Mouse (Mus musculus) myocyte (in vitro differentiated cells): ENCODE measurements at regions not wholly inside any gene's neighbourhood (a gene's known extent, or its start where the extent isn't known, plus 50 kb on each side); places are given as distances from the start of the nearest gene placed in this dataset.

ENCODE experiments used
- H3K27me3 ChIP-seq: one replicate; pipeline ENCODE4 v1.6.1; 2011; ENCODE audit not compliant: control insufficient read depth, insufficient read depth, insufficient read length
- H3K36me3 ChIP-seq: one replicate; pipeline ENCODE4 v1.6.1; 2011; ENCODE audit not compliant: control insufficient read depth, insufficient read depth
- H3K4me2 ChIP-seq: one replicate; pipeline ENCODE4 v1.6.1; 2011; ENCODE audit warnings: low read depth, control low read depth
- H3K4me3 ChIP-seq: one replicate; pipeline ENCODE4 v1.5.1; 2011; ENCODE audit warnings: mild to moderate bottlenecking, control low read depth, moderate library complexity
- H3K79me2 ChIP-seq: one replicate; pipeline ENCODE4 v1.6.1; 2011; ENCODE audit not compliant: control insufficient read depth, insufficient read depth
- H3ac ChIP-seq: one replicate; pipeline ENCODE4 v1.6.1; 2011; ENCODE audit not compliant: control insufficient read depth, insufficient read length
- CEBPB ChIP-seq: IDR thresholded peaks from 2 replicates; pipeline ENCODE4 v1.6.1; 2011; ENCODE audit warnings: mild to moderate bottlenecking, moderate library complexity; ENCODE audit not compliant: poor library complexity, insufficient read depth, severe bottlenecking
- E2F4 ChIP-seq: IDR thresholded peaks from one replicate; pipeline ENCODE4 v1.6.1; 2011; ENCODE audit warnings: mild to moderate bottlenecking, control low read depth, moderate library complexity; ENCODE audit not compliant: insufficient read depth
- MAX ChIP-seq: IDR thresholded peaks from one replicate; pipeline ENCODE4 v1.6.1; 2011; ENCODE audit warnings: low read depth, mild to moderate bottlenecking, control low read depth
- MYOD1 ChIP-seq, 3 experiments: IDR thresholded peaks; one replicate each; pipeline ENCODE4 v1.6.1; 2011; ENCODE audit warnings: control low read depth in 2 of 3, low read depth in 2 of 3, mild to moderate bottlenecking in 2 of 3, moderate library complexity in 1 of 3; ENCODE audit not compliant: insufficient read length in 2 of 3, control insufficient read depth in 1 of 3
- MYOG ChIP-seq, 3 experiments: IDR thresholded peaks; one replicate each; pipeline ENCODE4 v1.6.1; 2011; ENCODE audit warnings: control low read depth in 2 of 3, low read depth in 2 of 3, mild to moderate bottlenecking in 2 of 3; ENCODE audit not compliant: insufficient read length in 2 of 3, control insufficient read depth in 1 of 3, insufficient read depth in 1 of 3
- POLR2A ChIP-seq: IDR thresholded peaks from one replicate; pipeline ENCODE4 v1.6.1; 2011; ENCODE audit warnings: low read depth, mild to moderate bottlenecking, control low read depth, moderate library complexity; ENCODE audit not compliant: insufficient read length
- POLR2AphosphoS2 ChIP-seq: IDR thresholded peaks from one replicate; pipeline ENCODE4 v1.6.1; 2011; ENCODE audit warnings: low read depth, control low read depth; ENCODE audit not compliant: insufficient read length
- REST ChIP-seq: IDR thresholded peaks from one replicate; pipeline ENCODE4 v1.6.1; 2011; ENCODE audit warnings: mild to moderate bottlenecking, control low read depth, moderate library complexity; ENCODE audit not compliant: insufficient read depth, insufficient read length
- SRF ChIP-seq: IDR thresholded peaks from one replicate; pipeline ENCODE4 v1.6.1; 2011; ENCODE audit warnings: low read depth; ENCODE audit not compliant: control insufficient read depth, insufficient read length
- TCF12 ChIP-seq: IDR thresholded peaks from one replicate; pipeline ENCODE4 v1.6.1; 2011; ENCODE audit warnings: mild to moderate bottlenecking, control low read depth; ENCODE audit not compliant: poor library complexity, insufficient read depth, severe bottlenecking
- TCF3 ChIP-seq: IDR thresholded peaks from one replicate; pipeline ENCODE4 v1.6.1; 2011; ENCODE audit warnings: low read depth, control low read depth; ENCODE audit not compliant: insufficient read length
- USF1 ChIP-seq: IDR thresholded peaks from one replicate; pipeline ENCODE4 v1.6.1; 2011; ENCODE audit warnings: low read depth, mild to moderate bottlenecking, control low read depth, moderate library complexity

DNA sequence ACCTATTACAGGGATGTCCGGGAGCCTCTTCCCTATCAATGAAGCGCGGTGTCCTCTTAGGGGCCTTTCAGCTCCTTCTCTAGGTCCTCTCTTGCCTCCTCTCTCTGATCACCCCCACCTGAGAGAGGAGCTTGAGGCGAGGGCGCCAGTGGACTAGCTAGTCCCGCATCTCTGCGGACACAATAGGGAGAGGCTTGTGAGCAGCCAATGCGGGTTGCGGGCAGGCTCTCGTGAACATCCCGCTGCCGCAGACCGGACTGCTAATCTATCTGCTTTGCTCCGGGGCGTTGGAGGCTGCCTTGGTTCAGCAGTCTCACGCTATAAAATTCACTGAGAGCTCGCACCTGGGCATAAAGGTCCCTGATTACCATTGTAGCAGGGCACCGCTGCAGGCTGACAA, 279.3 kb upstream of the Robo1 start:
- Histone ChIP-seq H3K36me3 (no peaks in the 10 kb centered on the region), H3K79me2 (no peaks in the 10 kb centered on the region), H3ac (no peak overlapping the region), H3K27me3 (no peaks in the 10 kb centered on the region), H3K4me2 (no peak overlapping the region), H3K4me3 (no peak overlapping the region)
- TF ChIP-seq MYOD1 (IDR thresholded peaks at IDR 0.05; ENCODE audit: control insufficient read depth in 1 of 3, insufficient read length in 2 of 3, low read depth in 2 of 3) (no peak), TCF12 (no peak), MYOG (IDR thresholded peaks at IDR 0.05; ENCODE audit: control insufficient read depth in 1 of 3, insufficient read depth in 1 of 3, insufficient read length in 2 of 3, low read depth in 2 of 3) (no peak), POLR2AphosphoS2 (no peak), POLR2A (no peak), REST (no peak), E2F4 (no peak), CEBPB (no peak), MAX (no peak), TCF3 (no peak), SRF (no peak), USF1 (no peak)

GRCm38 (mm10) chr16:72029273-72029672, 278.8 kb upstream of the Robo1 start:
- no peak overlapping the region for H3K4me3 ChIP-seq
- no peaks in the 10 kb centered on the region for H3K79me2 ChIP-seq
- H3ac ChIP-seq: no peak overlapping the region
- no peak overlapping the region for H3K4me2 ChIP-seq
- H3K27me3 ChIP-seq: no peaks in the 10 kb centered on the region
- H3K36me3 ChIP-seq: no peaks in the 10 kb centered on the region
- TF ChIP-seq REST (no peak), E2F4 (no peak), POLR2AphosphoS2 (no peak), SRF (no peak), TCF3 (no peak), CEBPB (no peak), MAX (no peak), MYOG (IDR thresholded peaks at IDR 0.05; ENCODE audit: control insufficient read depth in 1 of 3, insufficient read depth in 1 of 3, insufficient read length in 2 of 3, low read depth in 2 of 3) (no peak), TCF12 (no peak), POLR2A (no peak), MYOD1 (IDR thresholded peaks at IDR 0.05; ENCODE audit: control insufficient read depth in 1 of 3, insufficient read length in 2 of 3, low read depth in 2 of 3) (no peak), USF1 (no peak)

DNA sequence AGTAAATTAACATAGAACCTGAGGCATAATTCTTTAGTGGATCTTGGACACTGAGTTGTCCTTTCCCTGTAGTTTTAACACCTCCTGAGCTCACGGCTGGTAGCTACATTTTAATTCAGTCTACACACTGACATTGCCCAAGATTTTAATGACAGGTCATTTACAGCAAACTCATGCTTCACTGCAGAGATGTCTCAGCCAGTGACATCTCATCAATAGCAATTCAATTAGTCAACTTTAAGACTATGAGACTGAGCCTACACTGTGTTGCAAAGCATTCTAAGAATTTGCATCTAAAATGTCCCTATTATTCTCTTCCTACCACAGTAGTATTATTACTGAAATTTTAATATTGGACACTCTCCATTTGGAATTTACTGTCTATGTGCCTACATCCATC, 239.9 kb upstream of the Robo1 start:
- no peak for TF ChIP-seq SRF
- no peak for TF ChIP-seq POLR2AphosphoS2
- TF ChIP-seq MAX: no peak
- no peak for TF ChIP-seq CEBPB
- no peak for TF ChIP-seq MYOD1 (IDR thresholded peaks at IDR 0.05; ENCODE audit: control insufficient read depth in 1 of 3, insufficient read length in 2 of 3, low read depth in 2 of 3)
- no peak for TF ChIP-seq TCF3
- Histone ChIP-seq H3K4me2 (no peak overlapping the region), H3ac (no peak overlapping the region), H3K4me3 (no peak overlapping the region), H3K79me2 (no peaks in the 10 kb centered on the region), H3K27me3 (no peaks in the 10 kb centered on the region), H3K36me3 (no peaks in the 10 kb centered on the region)

DNA sequence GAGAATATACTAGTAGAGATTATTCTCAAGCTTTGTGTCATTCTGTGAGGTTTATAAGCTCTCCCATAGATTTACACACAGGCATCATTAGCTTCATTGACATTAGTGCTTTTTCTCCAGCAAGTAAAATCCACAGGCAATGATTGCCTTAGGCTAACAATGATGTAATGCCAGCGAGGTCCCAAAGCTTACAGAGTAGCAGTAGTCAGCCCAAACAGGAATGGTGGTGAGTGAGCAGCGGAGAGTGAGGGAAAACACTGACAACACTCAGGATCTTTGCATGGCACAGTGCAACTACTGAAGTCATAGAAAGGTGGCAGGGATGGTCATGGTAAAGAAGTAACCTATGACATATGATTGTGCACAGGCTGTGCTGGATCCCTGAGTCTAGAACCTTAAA, 238.5 kb upstream of the Robo1 start:
- no peak overlapping the region for H3K4me3 ChIP-seq
- no peak overlapping the region for H3ac ChIP-seq
- H3K36me3 ChIP-seq: no peaks in the 10 kb centered on the region
- no peak overlapping the region for H3K4me2 ChIP-seq
- H3K27me3 ChIP-seq: no peaks in the 10 kb centered on the region
- TF ChIP-seq POLR2AphosphoS2: no peak
- no peak for TF ChIP-seq MYOG (IDR thresholded peaks at IDR 0.05; ENCODE audit: control insufficient read depth in 1 of 3, insufficient read depth in 1 of 3, insufficient read length in 2 of 3, low read depth in 2 of 3)
- no peak for TF ChIP-seq TCF3
- no peak for TF ChIP-seq REST
- TF ChIP-seq POLR2A: no peak
- TF ChIP-seq MAX: no peak
- TF ChIP-seq USF1: no peak
- no peak for TF ChIP-seq CEBPB
- TF ChIP-seq E2F4: no peak
- no peak for TF ChIP-seq MYOD1 (IDR thresholded peaks at IDR 0.05; ENCODE audit: control insufficient read depth in 1 of 3, insufficient read length in 2 of 3, low read depth in 2 of 3)
- TF ChIP-seq TCF12: no peak
- no peak for TF ChIP-seq SRF
- H3K79me2 ChIP-seq: no peaks in the 10 kb centered on the region

DNA sequence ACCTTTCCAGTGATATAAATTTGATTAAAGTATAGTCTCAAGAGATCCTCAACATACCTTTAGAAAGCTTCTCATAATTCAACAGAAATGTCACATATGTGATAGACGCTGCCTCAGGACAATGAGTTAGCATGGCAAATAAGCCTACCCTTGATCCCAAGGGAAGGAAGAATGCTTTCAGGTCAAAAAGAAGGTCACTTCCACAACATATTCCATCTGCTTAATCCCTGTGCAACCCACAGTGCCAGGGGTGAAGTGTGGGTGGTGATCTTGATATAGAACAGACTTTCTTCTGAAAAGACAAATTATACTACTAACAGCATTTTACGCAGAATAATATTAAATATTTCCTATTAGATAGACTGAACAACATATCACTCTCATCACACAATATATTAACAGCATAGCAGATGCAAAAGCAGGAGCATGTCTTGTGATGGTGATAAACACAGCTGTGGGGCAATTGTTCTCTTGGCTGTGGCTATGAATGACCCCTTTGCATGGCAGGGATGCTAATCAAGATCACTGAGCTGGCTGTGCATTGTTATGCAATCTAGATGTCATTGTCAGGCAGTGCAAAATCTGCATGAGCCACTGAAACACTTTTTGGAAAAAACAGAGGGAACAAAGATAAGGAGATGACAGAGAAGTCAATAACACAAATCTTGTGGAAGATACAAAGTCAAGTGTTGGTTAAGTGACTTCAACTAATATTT, 236.2 kb upstream of the Robo1 start:
- no peak overlapping the region for H3K4me2 ChIP-seq
- H3K79me2 ChIP-seq: no peaks in the 10 kb centered on the region
- TF ChIP-seq CEBPB: no peak
- no peak for TF ChIP-seq SRF
- no peak for TF ChIP-seq MAX
- no peak for TF ChIP-seq POLR2A
- H3K27me3 ChIP-seq: no peaks in the 10 kb centered on the region
- H3K36me3 ChIP-seq: no peaks in the 10 kb centered on the region
- no peak overlapping the region for H3K4me3 ChIP-seq
- no peak overlapping the region for H3ac ChIP-seq
